11 mouse cellular contexts compared by ENCODE assay signal in genomic region chr14:27621576-27621975, GRCm38 (mm10). TPM values are rescaled to one million over a fixed set of nuclear protein-coding genes. Genes with fewer than 3 reads are reported as not detected.
DNase-seq lines count a peak whose midpoint lies in the region; ATAC-seq lines count a peak whose summit lies in the region.
"Had no signal": no experiment of that assay in that cellular context is flagged by ENCODE, and none has a peak within 500 bp of the region (broad histone marks: within the 10 kb centered on the region; RNA-seq: fewer than 3 reads in every experiment).

No protein-coding gene starts in this region.

- 0 out of 4 replicates have a peak, but pooled peaks cover 0 to 3% of the 10 kb centered on the region in 2 experiments for H3K4me1 ChIP-seq in heart, embryonic 14.5 days (ENCODE audit: control insufficient read depth in 2 of 2, insufficient read depth in 2 of 2, low read length in 2 of 2)
- H3K4me1 ChIP-seq in limb, embryonic 13.5 days: peaks cover 9% of the 10 kb centered on the region

- no peak overlapping the region for H3K9ac ChIP-seq in heart, embryonic 14.5 days (ENCODE audit: low read length)
- H3K9ac ChIP-seq in limb, embryonic 13.5 days: no peak overlapping the region
- H3K9ac ChIP-seq: stomach, embryonic 15.5 days had no signal

- peak overlapping the region; percentile 99 for H3K4me2 ChIP-seq in heart, embryonic 14.5 days (ENCODE audit: low read length)
- H3K4me2 ChIP-seq in limb, embryonic 13.5 days (replicated peaks): peak overlapping the region; percentile 93

- no peak for DNase-seq in heart, adult 18-20 months
- peak; percentile 10 for DNase-seq in retina, embryonic 14.5 days (ENCODE audit: low spot score)
- DNase-seq in retina, postnatal 1 day: no peak
- DNase-seq in c-Kit-positive CD71-positive TER-119-positive erythroid progenitor cells, embryonic 14.5 days (ENCODE audit: low spot score): no peak
- DNase-seq in thymus, adult 18-20 months: no peak
- DNase-seq in thymus, postnatal 10 days (ENCODE audit: low spot score in 2 of 2): no peak

- H3K36me3 ChIP-seq in heart, embryonic 14.5 days (ENCODE audit: control insufficient read depth, insufficient read depth, low read length): no peaks in the 10 kb centered on the region
- H3K36me3 ChIP-seq in limb, embryonic 13.5 days: no peaks in the 10 kb centered on the region
- H3K36me3 ChIP-seq: stomach, embryonic 15.5 days had no signal

- peak overlapping the region in 1 of 2 experiments; percentile 71; a peak in 1 of 4 replicates for H3K4me3 ChIP-seq in heart, embryonic 14.5 days (ENCODE audit: control insufficient read depth in 1 of 2, insufficient read depth in 1 of 2, low read depth in 1 of 2, low read length in 2 of 2)
- H3K4me3 ChIP-seq in limb, embryonic 13.5 days: peak overlapping the region; percentile 69

- ATAC-seq in heart, embryonic 14.5 days (ENCODE audit: insufficient number of reproducible peaks, insufficient read depth, low FRiP score, low read depth): no peak
- no peak for ATAC-seq in limb, embryonic 13.5 days (ENCODE audit: low FRiP score, low read depth)
- ATAC-seq: CD4-positive, CD25-positive, alpha-beta regulatory T cell, adult 4 months had no signal

- WGBS in heart, embryonic 14.5 days: 41% methylated on average over 8 of the region's 8 CpGs
- WGBS in limb, embryonic 13.5 days: 39% methylated on average over 8 of the region's 8 CpGs

- H3K27me3 ChIP-seq in heart, embryonic 14.5 days (ENCODE audit: control insufficient read depth, insufficient read depth, low read length): peaks cover 2% of the 10 kb centered on the region; the same call in 1 of the 2 replicates
- H3K27me3 ChIP-seq in limb, embryonic 13.5 days: peaks cover 22% of the 10 kb centered on the region

- H3K27ac ChIP-seq in heart, embryonic 14.5 days (replicated peaks in 1 of 2; ENCODE audit: control insufficient read depth in 1 of 2, insufficient read depth in 1 of 2, low read depth in 2 of 2, low read length in 2 of 2): no peak overlapping the region
- H3K27ac ChIP-seq in limb, embryonic 13.5 days: no peak overlapping the region
- H3K27ac ChIP-seq: stomach, embryonic 15.5 days had no signal

- no peaks in the 10 kb centered on the region for H3K9me3 ChIP-seq in heart, embryonic 14.5 days (ENCODE audit: control insufficient read depth, low read length)
- H3K9me3 ChIP-seq in limb, embryonic 13.5 days: no peaks in the 10 kb centered on the region
- H3K9me3 ChIP-seq: stomach, embryonic 15.5 days had no signal

RNA-seq across cellular contexts. Expression of gene Erc2, which starts 0.7 kb away (rescaled TPM):
- 2.7 and 3.2 TPM in 2 replicates for polyA plus RNA-seq in heart, embryonic 14.5 days (2014; fragmentation: Nextera tagmentation; extraction: Ambion mirVana)
- total RNA-seq in heart, adult 18-20 months (2021): 1 to 10 TPM in 1 of 2 experiments, under 1 TPM in 1; 0.99 to 1.5 TPM
- 9.2 and 11.0 TPM in 2 replicates for polyA plus RNA-seq in limb, embryonic 13.5 days (2015; fragmentation: Nextera tagmentation; extraction: Ambion mirVana)
- total RNA-seq: hematopoietic stem cell, adult 5-6 weeks had no signal
